Mouse (Mus musculus) liver, embryonic 14.5 days (tissue): Measurements from ENCODE around the gene Lrrc43.

ENCODE experiments used
- CTCF ChIP-seq: IDR thresholded peaks from 2 replicates; pipeline ENCODE4 v1.5.1; 2016; ENCODE audit warnings: antibody characterized with exemption, low read depth, control low read depth
- EP300 ChIP-seq: IDR thresholded peaks from 2 replicates; pipeline ENCODE4 v1.6.1; 2016; ENCODE audit warnings: antibody characterized with exemption, low read depth

- no peak for TF ChIP-seq CTCF
- TF ChIP-seq EP300 = no peak
Measured at GRCm38 (mm10) chr5:123487659-123488395, 1.3 kb upstream of the Lrrc43 start.
